Mouse (Mus musculus) heart, postnatal 0 days (tissue): ENCODE results near the gene Cnih3. TPM values are rescaled to one million over a fixed set of nuclear protein-coding genes. Genes with fewer than 3 reads are reported as not detected.

ENCODE experiments used
- ATAC-seq: fragments of 200-750 bp; cut with Nextera tagmentation; 2 replicates; pipeline ENCODE4 v1.8.0; 2017; ENCODE audit warnings: low read depth, moderate number of reproducible peaks, moderate library complexity; ENCODE audit not compliant: insufficient read depth
- DNase-seq: peaks from one replicate; pipeline ENCODE4 v3.0.0-alpha.2; 2016; ENCODE audit warnings: low spot score
- H3K27ac ChIP-seq: fragments of 300-500 bp; sonication (generic); 2 replicates; pipeline ENCODE4 v1.5.1; 2014; ENCODE audit warnings: low read depth, mild to moderate bottlenecking
- H3K27me3 ChIP-seq: fragments of 300-500 bp; sonication (generic); 2 replicates; pipeline ENCODE4 v1.6.1; 2014; ENCODE audit warnings: low read length, mixed read lengths; ENCODE audit not compliant: control insufficient read depth, insufficient read depth
- H3K36me3 ChIP-seq: fragments of 300-500 bp; sonication (generic); replicated peaks from 2 replicates; pipeline ENCODE4 v1.6.1; 2014; ENCODE audit warnings: low read length, mixed read lengths; ENCODE audit not compliant: control insufficient read depth, insufficient read depth
- H3K4me1 ChIP-seq: fragments of 300-500 bp; sonication (generic); 2 replicates; pipeline ENCODE4 v1.6.1; 2014; ENCODE audit warnings: antibody characterized with exemption; ENCODE audit not compliant: control insufficient read depth, insufficient read depth
- H3K4me2 ChIP-seq: fragments of 300-500 bp; sonication (generic); 2 replicates; pipeline ENCODE4 v1.6.1; 2014; ENCODE audit warnings: low read depth, mild to moderate bottlenecking, low read length, moderate library complexity
- H3K4me3 ChIP-seq: fragments of 300-500 bp; sonication (generic); 2 replicates; pipeline ENCODE4 v1.5.1; 2014; ENCODE audit warnings: low read depth, low read length
- H3K9ac ChIP-seq: fragments of 300-500 bp; sonication (generic); replicated peaks from 2 replicates; pipeline ENCODE4 v1.6.1; 2014; ENCODE audit warnings: low read depth, low read length, mixed read lengths
- H3K9me3 ChIP-seq: fragments of 300-500 bp; sonication (generic); replicated peaks from 2 replicates; pipeline ENCODE4 v1.6.1; 2016; ENCODE audit warnings: low read length; ENCODE audit not compliant: control insufficient read depth
- CTCF ChIP-seq: IDR thresholded peaks from 2 replicates; pipeline ENCODE4 v1.5.1; 2016; ENCODE audit warnings: antibody characterized with exemption, control low read depth, low read depth
- EP300 ChIP-seq: IDR thresholded peaks from 2 replicates; pipeline ENCODE4 v1.6.1; 2016; ENCODE audit warnings: antibody characterized with exemption, low read depth
- WGBS: fragments of 180-500 bp; shearing (Covaris S2); extraction: QIAGEN DNeasy Blood & Tissue Kit; methylation state at CpG from one replicate; pipeline ENCODE4 v1.1.7; 2014; 5-methylcytosine and 5-hydroxymethylcytosine counted together
- polyA plus RNA-seq: library from polyadenylated mRNA; unstranded; fragments of >200 nt; fragmentation: Nextera tagmentation; extraction: Ambion mirVana; gene quantifications from 2 replicates; pipeline ENCODE4 v1.2.1, GENCODE M21; 2015
- total RNA-seq: library from RNA; depleted of rRNA; stranded (reverse); fragments of >200 nt; gene quantifications from 2 replicates; pipeline ENCODE4 v1.2.3, GENCODE M21; 2014; ENCODE audit warnings: low replicate concordance

Gene Cnih3
- total and polyA plus RNA-seq, 2 experiments from 2014 or later = not detected

GRCm38 (mm10) chr1:181353200-181354097 is 1.0 kb downstream of the Cnih3 start:
- H3K4me2 ChIP-seq = peak overlapping the region; percentile 92
- TF ChIP-seq EP300 = no peak
- no peak for TF ChIP-seq CTCF
- DNase-seq (no peak), ATAC-seq (no peak)
- peaks cover 10% of the 10 kb centered on the region for H3K4me1 ChIP-seq
- no peaks in the 10 kb centered on the region for H3K36me3 ChIP-seq
- H3K27me3 ChIP-seq = peaks cover 51% of the 10 kb centered on the region
- H3K4me3 ChIP-seq = peak overlapping the region; percentile 55
- WGBS = 5% methylated on average over 33 of the region's 33 CpGs
- H3K27ac ChIP-seq = no peak overlapping the region
- H3K9me3 ChIP-seq = no peaks in the 10 kb centered on the region
- no peak overlapping the region for H3K9ac ChIP-seq

GRCm38 (mm10) chr1:181355683-181356082 is 3.3 kb downstream of the Cnih3 start:
- Histone ChIP-seq H3K36me3 (no peaks in the 10 kb centered on the region), H3K4me1 (peaks cover 10% of the 10 kb centered on the region), H3K9ac (no peak overlapping the region), H3K27me3 (peaks cover 45% of the 10 kb centered on the region), H3K27ac (no peak overlapping the region), H3K9me3 (no peaks in the 10 kb centered on the region), H3K4me2 (no peak overlapping the region), H3K4me3 (no peak overlapping the region)
- 82% methylated on average over 5 of the region's 5 CpGs for WGBS
- TF ChIP-seq CTCF = no peak
- no peak for TF ChIP-seq EP300
- DNase-seq (no peak), ATAC-seq (no peak)

- WGBS = 37% methylated on average over 2 of the region's 2 CpGs
- Histone ChIP-seq H3K27ac (no peak overlapping the region), H3K9ac (no peak overlapping the region), H3K9me3 (no peaks in the 10 kb centered on the region), H3K4me2 (no peak overlapping the region), H3K36me3 (no peaks in the 10 kb centered on the region), H3K27me3 (peaks cover 23% of the 10 kb centered on the region), H3K4me1 (peaks cover under 1% of the 10 kb centered on the region; the same call in 1 of the 2 replicates), H3K4me3 (no peak overlapping the region)
- TF ChIP-seq CTCF (no peak), EP300 (no peak)
- DNase-seq (no peak), ATAC-seq (no peak)
Observed at GRCm38 (mm10) chr1:181357870-181358269, 5.4 kb downstream of the Cnih3 start.

GRCm38 (mm10) chr1:181358526-181358925 is 6.1 kb downstream of the Cnih3 start:
- no peaks in the 10 kb centered on the region for H3K36me3 ChIP-seq
- H3K4me1 ChIP-seq = no peaks in the 10 kb centered on the region
- WGBS = 41% methylated on average over 7 of the region's 7 CpGs
- H3K9ac ChIP-seq = no peak overlapping the region
- no peak for TF ChIP-seq CTCF
- H3K27ac ChIP-seq = no peak overlapping the region
- ATAC-seq (no peak), DNase-seq (no peak)
- no peak overlapping the region for H3K4me3 ChIP-seq
- no peak overlapping the region for H3K4me2 ChIP-seq
- peaks cover 17% of the 10 kb centered on the region for H3K27me3 ChIP-seq
- no peaks in the 10 kb centered on the region for H3K9me3 ChIP-seq

DNA sequence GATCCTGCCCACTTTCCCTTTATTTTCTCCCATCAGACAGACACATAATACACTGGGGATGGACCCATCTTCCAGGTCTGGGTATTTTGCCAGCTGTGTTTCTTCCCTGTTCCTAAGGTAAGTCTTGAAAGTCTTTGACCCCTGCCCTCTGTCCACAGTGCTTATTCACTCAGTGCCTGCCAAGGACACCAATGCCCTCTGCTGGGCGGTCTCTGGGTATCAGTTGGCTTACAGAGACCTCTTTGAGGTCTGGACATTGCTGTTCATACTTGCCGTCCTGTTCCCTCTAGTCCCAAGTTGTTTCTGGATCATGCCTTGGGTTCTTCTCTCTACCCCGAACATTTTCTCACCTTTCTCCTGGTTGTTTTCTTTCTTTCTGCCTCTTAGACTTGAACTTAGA is 8.3 kb downstream of the Cnih3 start:
- H3K4me1 ChIP-seq = no peaks in the 10 kb centered on the region
- TF ChIP-seq EP300 (no peak), CTCF (no peak)
- H3K9me3 ChIP-seq = no peaks in the 10 kb centered on the region
- WGBS = 81% methylated on average over 3 of the region's 3 CpGs
- ATAC-seq (no peak), DNase-seq (no peak)
- H3K27ac ChIP-seq = no peak overlapping the region
- no peaks in the 10 kb centered on the region for H3K36me3 ChIP-seq
- no peak overlapping the region for H3K9ac ChIP-seq
- H3K27me3 ChIP-seq = no peaks in the 10 kb centered on the region
- no peak overlapping the region for H3K4me3 ChIP-seq
- H3K4me2 ChIP-seq = no peak overlapping the region

- Histone ChIP-seq H3K4me1 (no peaks in the 10 kb centered on the region), H3K9ac (no peak overlapping the region), H3K4me3 (no peak overlapping the region), H3K9me3 (no peaks in the 10 kb centered on the region), H3K4me2 (no peak overlapping the region), H3K27ac (no peak overlapping the region), H3K27me3 (no peaks in the 10 kb centered on the region), H3K36me3 (no peaks in the 10 kb centered on the region)
- DNase-seq = no peak
- no peak for ATAC-seq
- WGBS = 80% methylated on average over 4 of the region's 4 CpGs
- TF ChIP-seq EP300 (no peak), CTCF (no peak)
Observed at GRCm38 (mm10) chr1:181364025-181364424, 11.6 kb downstream of the Cnih3 start.
